Mouse (Mus musculus) lung, postnatal 0 days (tissue): ENCODE measurements at regions not wholly inside any gene's neighbourhood (a gene's known extent, or its start where the extent isn't known, plus 50 kb on each side); places are given as distances from the start of the nearest gene placed in this dataset.

ENCODE experiments used
- CTCF ChIP-seq: IDR thresholded peaks from 2 replicates; pipeline ENCODE4 v1.5.1; 2016; ENCODE audit warnings: antibody characterized with exemption, mild to moderate bottlenecking
- EP300 ChIP-seq: IDR thresholded peaks from 2 replicates; pipeline ENCODE4 v1.6.1; 2016; ENCODE audit warnings: antibody characterized with exemption, mild to moderate bottlenecking, control low read depth

- TF ChIP-seq CTCF (no peak), EP300 (no peak)
Observed at GRCm38 (mm10) chr8:6688595-6688994, 1583.4 kb upstream of the Slc10a2 start.
